Mouse (Mus musculus): ENCODE results near the gene Pdzrn3. TPM values are rescaled to one million over a fixed set of nuclear protein-coding genes. Genes with fewer than 3 reads are reported as not detected.

Pdzrn3 gene
- polyA plus RNA-seq, 1 experiment = 2.8 TPM

DNA sequence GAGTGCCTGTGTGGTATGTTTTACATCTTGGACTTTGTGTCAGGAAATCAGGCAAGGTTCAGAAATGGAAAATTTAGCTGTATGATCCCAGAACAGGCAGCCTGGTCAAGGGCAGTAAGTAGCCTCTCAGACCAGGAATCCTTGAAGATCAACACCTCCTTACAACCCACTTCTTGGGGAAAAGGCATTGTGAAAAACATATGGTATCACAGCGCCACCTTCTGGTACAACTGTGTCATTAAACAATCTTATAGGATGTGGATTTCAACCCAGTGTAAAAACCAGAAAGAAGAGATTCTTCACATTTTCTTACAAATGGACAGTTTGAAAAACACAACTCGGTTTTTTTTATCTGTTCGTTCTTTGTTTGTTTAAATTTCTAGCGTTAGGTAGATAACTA is 116.2 kb downstream of the Pdzrn3 start:
- no peaks in the 10 kb centered on the region for H3K36me3 ChIP-seq (ENCODE audit: control insufficient read depth, insufficient read depth, low read length)
- no peak for TF ChIP-seq POLR2A (IDR thresholded peaks at IDR 0.05; ENCODE audit: control insufficient read depth, extremely low read depth, insufficient read depth, low read length, poor library complexity)
- no peaks in the 10 kb centered on the region for H3K4me1 ChIP-seq (replicated peaks; ENCODE audit: control insufficient read depth, insufficient read depth, low read length)
- WGBS = 12% methylated on average over 4 of the region's 4 CpGs
- H3K27ac ChIP-seq (ENCODE audit: control insufficient read depth, insufficient read depth, low read length) = no peak overlapping the region
- DNase-seq = peak; percentile 9
- H3K27me3 ChIP-seq (ENCODE audit: control insufficient read depth, insufficient read depth, low read length) = no peaks in the 10 kb centered on the region
- H3K4me3 ChIP-seq (ENCODE audit: control insufficient read depth, insufficient read depth, low read length) = no peak overlapping the region

DNA sequence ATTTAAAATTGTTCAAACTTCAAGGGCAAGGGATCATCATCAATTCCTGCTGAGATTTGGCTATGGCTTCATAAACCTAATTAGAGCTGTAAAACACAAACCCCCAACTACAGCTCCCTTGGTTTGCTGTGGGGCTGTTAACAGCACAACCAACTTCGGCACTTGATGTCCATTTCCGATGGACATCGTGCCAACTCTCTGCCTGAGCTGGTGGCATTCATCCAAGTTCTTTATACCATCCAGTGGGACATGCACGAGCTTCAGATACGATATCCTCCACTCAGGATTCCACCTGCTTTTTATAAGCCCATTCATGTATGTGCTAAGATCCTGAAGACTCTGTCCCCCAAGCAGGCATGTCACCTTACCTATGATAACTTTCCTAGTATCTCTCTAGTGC is 118.3 kb downstream of the Pdzrn3 start:
- 84% methylated on average over 5 of the region's 5 CpGs for WGBS
- Histone ChIP-seq H3K36me3 (ENCODE audit: control insufficient read depth, insufficient read depth, low read length) (no peaks in the 10 kb centered on the region), H3K4me3 (ENCODE audit: control insufficient read depth, insufficient read depth, low read length) (no peak overlapping the region), H3K4me1 (replicated peaks; ENCODE audit: control insufficient read depth, insufficient read depth, low read length) (no peaks in the 10 kb centered on the region), H3K27me3 (ENCODE audit: control insufficient read depth, insufficient read depth, low read length) (no peaks in the 10 kb centered on the region), H3K27ac (ENCODE audit: control insufficient read depth, insufficient read depth, low read length) (no peak overlapping the region)
- DNase-seq = no peak
- TF ChIP-seq CTCF (IDR thresholded peaks at IDR 0.05; ENCODE audit: borderline replicate concordance, control insufficient read depth, extremely low read depth, insufficient read depth, low read length, poor library complexity) (no peak), POLR2A (IDR thresholded peaks at IDR 0.05; ENCODE audit: control insufficient read depth, extremely low read depth, insufficient read depth, low read length, poor library complexity) (no peak)

GRCm38 (mm10) chr6:101257418-101257817 is 120.3 kb downstream of the Pdzrn3 start:
- WGBS = 19% methylated on average over 6 of the region's 6 CpGs

DNA sequence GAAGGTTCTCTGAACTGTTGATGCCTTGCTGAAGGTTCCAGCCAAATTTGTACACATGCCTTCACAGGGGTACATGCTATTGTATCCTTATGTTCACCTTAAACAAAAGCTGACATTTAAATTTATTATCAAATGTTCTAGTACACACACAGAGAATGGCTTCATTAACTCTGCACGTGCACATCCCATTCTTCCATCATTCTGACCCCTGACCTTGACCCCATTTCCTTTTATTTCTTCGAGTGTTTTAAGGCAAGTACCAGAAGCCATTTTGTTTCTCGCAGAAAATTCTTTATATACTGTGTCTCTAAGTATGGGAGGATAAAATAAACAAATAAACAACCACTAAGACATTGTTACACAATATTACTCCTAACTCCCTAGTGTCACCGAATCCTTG is 123.0 kb downstream of the Pdzrn3 start:
- Histone ChIP-seq H3K36me3 (ENCODE audit: control insufficient read depth, insufficient read depth, low read length) (no peaks in the 10 kb centered on the region), H3K27me3 (ENCODE audit: control insufficient read depth, insufficient read depth, low read length) (no peaks in the 10 kb centered on the region), H3K4me3 (ENCODE audit: control insufficient read depth, insufficient read depth, low read length) (no peak overlapping the region), H3K4me1 (replicated peaks; ENCODE audit: control insufficient read depth, insufficient read depth, low read length) (no peaks in the 10 kb centered on the region), H3K27ac (ENCODE audit: control insufficient read depth, insufficient read depth, low read length) (no peak overlapping the region)
- 75% methylated on average over 4 of the region's 4 CpGs for WGBS
- DNase-seq = no peak
- no peak for TF ChIP-seq CTCF (IDR thresholded peaks at IDR 0.05; ENCODE audit: borderline replicate concordance, control insufficient read depth, extremely low read depth, insufficient read depth, low read length, poor library complexity)
- no peak for TF ChIP-seq POLR2A (IDR thresholded peaks at IDR 0.05; ENCODE audit: control insufficient read depth, extremely low read depth, insufficient read depth, low read length, poor library complexity)

More at GRCm38 (mm10) chr6:101257418-101257817, 120.3 kb downstream of the Pdzrn3 start:
- Histone ChIP-seq H3K4me1 (replicated peaks; ENCODE audit: control insufficient read depth, insufficient read depth, low read length) (no peaks in the 10 kb centered on the region), H3K27ac (ENCODE audit: control insufficient read depth, insufficient read depth, low read length) (no peak overlapping the region), H3K27me3 (ENCODE audit: control insufficient read depth, insufficient read depth, low read length) (no peaks in the 10 kb centered on the region), H3K4me3 (ENCODE audit: control insufficient read depth, insufficient read depth, low read length) (no peak overlapping the region), H3K36me3 (ENCODE audit: control insufficient read depth, insufficient read depth, low read length) (no peaks in the 10 kb centered on the region)
- no peak for DNase-seq
- TF ChIP-seq POLR2A (IDR thresholded peaks at IDR 0.05; ENCODE audit: control insufficient read depth, extremely low read depth, insufficient read depth, low read length, poor library complexity) (no peak), CTCF (IDR thresholded peaks at IDR 0.05; ENCODE audit: borderline replicate concordance, control insufficient read depth, extremely low read depth, insufficient read depth, low read length, poor library complexity) (no peak)

GRCm38 (mm10) chr6:101251916-101252603 is 125.6 kb downstream of the Pdzrn3 start:
- H3K27ac ChIP-seq (ENCODE audit: control insufficient read depth, insufficient read depth, low read length) = no peak overlapping the region
- no peaks in the 10 kb centered on the region for H3K4me1 ChIP-seq (replicated peaks; ENCODE audit: control insufficient read depth, insufficient read depth, low read length)
- TF ChIP-seq POLR2A (IDR thresholded peaks at IDR 0.05; ENCODE audit: control insufficient read depth, extremely low read depth, insufficient read depth, low read length, poor library complexity) = no peak
- no peak for TF ChIP-seq CTCF (IDR thresholded peaks at IDR 0.05; ENCODE audit: borderline replicate concordance, control insufficient read depth, extremely low read depth, insufficient read depth, low read length, poor library complexity)
- 86% methylated on average over 12 of the region's 12 CpGs for WGBS
- no peaks in the 10 kb centered on the region for H3K27me3 ChIP-seq (ENCODE audit: control insufficient read depth, insufficient read depth, low read length)
- DNase-seq = no peak
- no peaks in the 10 kb centered on the region for H3K36me3 ChIP-seq (ENCODE audit: control insufficient read depth, insufficient read depth, low read length)
- no peak overlapping the region for H3K4me3 ChIP-seq (ENCODE audit: control insufficient read depth, insufficient read depth, low read length)

GRCm38 (mm10) chr6:101251160-101251559 is 126.5 kb downstream of the Pdzrn3 start:
- Histone ChIP-seq H3K27me3 (ENCODE audit: control insufficient read depth, insufficient read depth, low read length) (no peaks in the 10 kb centered on the region), H3K4me3 (ENCODE audit: control insufficient read depth, insufficient read depth, low read length) (no peak overlapping the region), H3K27ac (ENCODE audit: control insufficient read depth, insufficient read depth, low read length) (no peak overlapping the region), H3K36me3 (ENCODE audit: control insufficient read depth, insufficient read depth, low read length) (no peaks in the 10 kb centered on the region), H3K4me1 (replicated peaks; ENCODE audit: control insufficient read depth, insufficient read depth, low read length) (no peaks in the 10 kb centered on the region)
- DNase-seq = no peak
- TF ChIP-seq CTCF (IDR thresholded peaks at IDR 0.05; ENCODE audit: borderline replicate concordance, control insufficient read depth, extremely low read depth, insufficient read depth, low read length, poor library complexity) (no peak), POLR2A (IDR thresholded peaks at IDR 0.05; ENCODE audit: control insufficient read depth, extremely low read depth, insufficient read depth, low read length, poor library complexity) (no peak)
- 91% methylated on average over 5 of the region's 5 CpGs for WGBS

DNA sequence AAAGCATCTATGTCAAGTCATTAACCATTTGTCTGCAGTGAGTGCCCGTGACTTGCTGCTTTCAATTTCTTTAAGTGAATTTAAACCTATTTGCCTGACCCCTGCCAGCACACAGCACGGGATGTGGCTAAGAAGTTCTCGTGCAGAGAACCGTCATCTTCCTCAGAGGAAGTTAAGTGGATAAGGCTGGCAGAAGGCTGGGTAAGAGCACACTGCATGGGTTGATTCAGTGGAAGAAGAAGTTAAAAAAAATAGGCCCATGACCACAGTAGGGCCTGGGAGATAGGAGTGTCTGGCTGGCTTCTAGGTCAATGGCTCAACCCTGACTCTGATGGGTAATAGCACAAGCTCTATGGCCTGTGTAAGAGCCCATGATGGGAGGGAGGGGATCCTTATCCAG is 131.6 kb downstream of the Pdzrn3 start:
- no peaks in the 10 kb centered on the region for H3K4me1 ChIP-seq (replicated peaks; ENCODE audit: control insufficient read depth, insufficient read depth, low read length)
- TF ChIP-seq CTCF (IDR thresholded peaks at IDR 0.05; ENCODE audit: borderline replicate concordance, control insufficient read depth, extremely low read depth, insufficient read depth, low read length, poor library complexity) = no peak
- TF ChIP-seq POLR2A (IDR thresholded peaks at IDR 0.05; ENCODE audit: control insufficient read depth, extremely low read depth, insufficient read depth, low read length, poor library complexity) = no peak
- WGBS = 48% methylated on average over 4 of the region's 4 CpGs

More for the DNA sequence above, 131.6 kb downstream of the Pdzrn3 start:
- Histone ChIP-seq H3K4me3 (ENCODE audit: control insufficient read depth, insufficient read depth, low read length) (no peak overlapping the region), H3K27me3 (ENCODE audit: control insufficient read depth, insufficient read depth, low read length) (no peaks in the 10 kb centered on the region), H3K36me3 (ENCODE audit: control insufficient read depth, insufficient read depth, low read length) (no peaks in the 10 kb centered on the region), H3K27ac (ENCODE audit: control insufficient read depth, insufficient read depth, low read length) (no peak overlapping the region)
- DNase-seq = no peak
